In genomic region chr15:84364746-84365145, GRCm38 (mm10) we compare ENCODE assay signal across 12 mouse cellular contexts.
"Had no signal": no experiment of that assay in that cellular context is flagged by ENCODE, and none has a peak within 500 bp of the region (broad histone marks: within the 10 kb centered on the region; RNA-seq: fewer than 3 reads in every experiment).

No protein-coding gene starts in this region.

- DNase-seq: gastrocnemius, postnatal 14 days; gastrocnemius, postnatal 36 days; heart, adult 2 months; heart, postnatal 14 days; heart, postnatal 36 days; kidney, adult 11 months; kidney, adult 2 months; kidney, adult 9 months; kidney, postnatal 14 days; kidney, postnatal 36 days; layer of hippocampus, adult 9-11 months; layer of hippocampus, postnatal 36 days had no signal
